Mouse (Mus musculus): ENCODE data around the gene Kif1a.

GRCm38 (mm10) chr1:93009196-93009595 is 92.6 kb downstream of the Kif1a start:
- TF ChIP-seq CTCF (IDR thresholded peaks at IDR 0.05; ENCODE audit: control insufficient read depth, insufficient read depth, low read length) (no peak), POLR2A (IDR thresholded peaks at IDR 0.05; ENCODE audit: borderline replicate concordance, control insufficient read depth, low read depth, low read length) (no peak)
